Mouse (Mus musculus) adrenal gland, postnatal 10 days (tissue): ENCODE results near the gene Uba7. TPM values are rescaled to one million over a fixed set of nuclear protein-coding genes. Genes with fewer than 3 reads are reported as not detected.
A peak's percentile ranks its signal among the peaks of the same experiment; 100 is the strongest.
"Not testable (repeated sequence)": the region's sequence is repeated elsewhere in the genome, so short reads cannot be mapped to it uniquely, and the experiment has no call there.

ENCODE experiments used
- DNase-seq: peaks from one replicate; pipeline ENCODE4 v3.0.0; 2021; ENCODE audit warnings: mixed read lengths
- total RNA-seq, 2 experiments: library from RNA; stranded (reverse); gene quantifications; 2 replicates each; pipeline ENCODE4 v1.2.3; 2021

The Uba7 gene
- total RNA-seq, 2 experiments from 2014 or later = 19.0 to 22.5 TPM

DNA sequence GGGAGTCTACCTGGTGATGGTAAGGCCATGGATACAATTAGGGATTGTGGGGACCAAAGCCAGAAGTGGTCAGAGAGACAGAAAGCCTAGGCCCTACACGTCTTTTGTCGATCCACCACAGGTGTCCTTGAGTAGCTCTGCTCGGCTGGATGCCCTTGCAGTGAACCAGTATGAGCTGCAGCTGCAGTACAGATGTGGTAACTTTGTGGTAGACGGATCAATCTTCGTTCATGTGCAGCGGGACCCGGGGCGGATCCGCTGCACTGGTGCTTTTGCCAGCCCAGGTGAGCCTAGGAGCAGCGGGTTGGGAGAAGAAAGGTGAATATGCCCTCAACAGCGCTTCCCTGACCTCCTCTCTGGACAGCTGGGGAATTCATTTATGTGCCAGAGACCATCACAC is 17.7 kb downstream of the Uba7 start:
- no peak for DNase-seq

DNA sequence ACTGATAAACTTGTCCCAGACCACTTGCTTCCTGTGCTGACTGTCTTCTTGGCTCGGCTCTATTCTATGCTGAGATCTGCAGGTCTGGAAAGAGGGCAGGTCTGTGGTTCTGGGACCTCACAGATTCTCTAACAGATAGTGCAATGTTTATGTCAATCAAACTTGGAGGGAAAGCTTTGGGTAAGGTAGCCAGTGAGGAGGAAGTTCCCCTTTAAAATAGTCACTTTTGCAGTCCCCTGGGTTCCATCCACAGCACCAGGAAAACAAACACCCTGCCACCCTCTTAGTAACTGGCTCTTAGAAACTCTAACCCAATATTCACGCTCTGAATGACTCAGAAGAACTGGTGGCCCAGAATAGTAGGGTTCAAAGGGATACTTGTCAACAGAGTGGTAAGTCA is 19.2 kb downstream of the Uba7 start:
- DNase-seq = no peak

DNA sequence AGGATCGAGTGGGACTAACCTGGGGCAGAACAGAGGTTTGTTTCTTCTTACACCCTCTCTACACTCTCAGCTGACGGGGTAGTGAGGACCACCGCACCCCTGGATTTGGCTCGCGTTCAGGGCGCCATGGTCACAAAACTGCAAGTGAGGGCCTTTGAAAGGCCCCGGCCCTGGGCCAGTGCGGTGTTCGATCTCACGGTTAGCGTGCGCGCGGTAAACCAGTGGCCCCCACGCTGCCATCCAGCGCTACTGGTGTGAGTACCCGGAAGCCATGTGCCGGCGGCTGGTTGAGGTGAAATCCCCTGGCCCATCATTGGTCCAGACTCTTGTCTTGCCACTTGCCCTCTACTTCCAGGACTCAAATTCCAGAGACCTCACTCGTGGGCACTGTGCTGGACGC is 20.2 kb downstream of the Uba7 start:
- DNase-seq = no peak

DNA sequence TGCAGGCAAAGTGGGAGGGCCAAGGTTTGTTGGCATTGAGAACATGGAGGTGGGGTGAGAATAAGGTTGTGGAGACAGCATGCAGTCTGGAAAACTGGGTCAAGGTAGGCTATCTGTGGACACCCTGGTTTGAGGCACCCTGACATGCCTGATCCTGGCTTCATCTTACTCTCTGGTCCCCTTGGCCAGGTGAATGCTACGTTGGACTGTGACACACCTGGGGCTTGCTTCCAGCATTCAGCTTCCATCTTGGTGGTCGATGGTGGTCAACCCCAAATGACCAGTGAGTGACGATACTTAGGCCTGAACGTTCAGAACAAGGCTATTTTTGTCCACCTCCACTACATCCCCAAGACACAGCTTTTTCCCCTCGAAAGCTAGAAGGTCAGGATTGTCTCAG is 20.7 kb downstream of the Uba7 start, which contains the start of gene Gm20662:
Gene Gm20662 (plus strand): TSS at position 301 of the 400 bp plus-strand sequence.
- DNase-seq = no peak

DNA sequence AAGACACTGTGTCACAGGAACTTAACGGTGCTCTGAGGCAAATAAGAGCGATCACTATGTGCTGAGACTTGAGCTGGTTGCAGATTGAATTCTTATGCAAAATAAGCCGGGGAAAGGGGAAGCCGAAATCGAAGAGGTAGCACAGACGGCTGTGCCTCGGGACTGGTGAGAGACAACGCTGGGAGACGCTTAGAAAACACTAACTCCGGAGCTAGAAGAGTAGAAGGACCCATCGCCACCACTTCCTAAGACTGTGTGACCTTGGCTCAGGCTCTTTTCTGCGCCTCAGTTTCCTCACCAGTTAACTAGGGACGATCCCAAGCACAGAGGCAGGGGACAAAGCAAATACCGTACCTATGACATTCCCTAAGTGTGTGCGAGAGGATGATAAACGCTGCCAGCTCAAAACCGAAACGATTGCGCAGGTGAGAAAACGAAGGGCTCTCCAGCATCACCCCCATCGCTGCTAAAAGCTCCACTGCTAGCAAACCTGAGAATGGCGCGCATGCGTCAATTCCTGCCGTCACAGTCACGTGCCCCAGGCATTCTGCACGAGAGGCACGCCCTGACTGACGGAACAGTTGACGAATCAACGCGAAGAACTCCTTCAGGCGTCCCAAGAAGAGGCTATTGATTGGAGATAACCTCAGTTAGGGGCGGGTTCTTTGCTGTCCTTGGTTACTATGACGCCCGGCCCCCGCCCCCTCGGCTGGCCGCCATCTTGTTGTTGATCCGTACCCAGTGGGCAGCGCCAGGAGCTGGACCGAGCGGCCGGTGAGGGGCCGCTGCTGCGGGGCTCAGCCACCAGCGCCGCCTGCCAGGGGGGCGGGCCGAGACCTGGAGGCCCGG is 26.8 kb downstream of the Uba7 start, which contains the start of gene Ip6k1:
Gene Ip6k1 (plus strand): TSS at position 580 of the 849 bp plus-strand sequence.
- DNase-seq = peak; percentile 100

DNA sequence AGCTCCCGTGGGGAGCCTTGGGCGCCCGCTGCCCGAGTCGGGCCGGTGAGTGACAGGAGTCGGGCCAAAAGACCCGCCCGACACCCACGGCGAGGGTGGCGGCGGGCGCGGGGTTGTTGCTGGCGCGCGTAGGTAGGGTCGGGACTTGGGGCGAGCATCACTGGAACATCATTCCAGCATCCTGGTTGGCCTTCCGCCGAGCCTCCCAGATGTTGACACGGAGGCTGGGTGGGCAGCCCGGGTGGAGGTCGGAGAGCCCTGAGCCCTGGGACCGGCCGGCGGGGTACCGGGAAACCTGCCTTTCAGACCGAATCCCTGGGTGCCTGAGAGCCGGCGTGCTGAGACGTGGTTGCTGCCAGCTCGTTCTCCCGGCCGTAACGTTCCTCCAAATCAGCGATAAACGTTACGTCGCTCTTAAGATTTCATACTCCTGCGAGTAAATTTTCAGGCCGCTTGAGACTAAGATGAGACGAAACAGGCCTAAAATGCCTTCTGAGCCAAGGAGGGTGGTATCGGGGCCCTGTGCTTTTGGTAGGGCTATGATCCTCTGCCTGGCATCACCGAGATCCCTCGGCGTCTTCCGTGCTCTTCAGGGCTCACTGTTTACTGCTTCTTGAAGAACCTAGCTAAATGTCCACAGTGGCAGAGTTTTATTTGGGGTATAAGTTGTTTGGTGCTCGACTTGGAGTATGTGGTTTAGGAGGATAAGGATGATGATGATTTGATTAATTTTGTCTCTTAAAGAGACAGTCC is 27.6 kb downstream of the Uba7 start:
- DNase-seq = peak; percentile 65

DNA sequence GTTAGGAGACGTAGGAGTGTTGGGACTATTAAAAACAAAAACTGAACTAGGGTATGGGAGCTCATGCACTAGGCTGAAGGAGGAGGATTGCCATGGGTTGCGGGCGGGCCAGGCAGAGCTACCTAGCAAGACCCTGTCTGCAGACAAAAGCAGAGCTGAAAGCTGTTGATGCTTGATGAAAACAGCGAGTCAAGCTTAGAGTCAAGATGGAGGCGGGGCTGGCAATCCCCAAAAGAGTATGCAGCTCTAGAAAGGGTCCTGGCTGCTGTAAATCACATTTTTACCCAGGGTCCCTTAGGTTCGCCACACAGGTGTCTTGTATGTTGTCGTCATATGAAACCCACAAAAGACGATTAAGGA is 28.2 kb downstream of the Uba7 start:
- DNase-seq = peak; percentile 30

DNA sequence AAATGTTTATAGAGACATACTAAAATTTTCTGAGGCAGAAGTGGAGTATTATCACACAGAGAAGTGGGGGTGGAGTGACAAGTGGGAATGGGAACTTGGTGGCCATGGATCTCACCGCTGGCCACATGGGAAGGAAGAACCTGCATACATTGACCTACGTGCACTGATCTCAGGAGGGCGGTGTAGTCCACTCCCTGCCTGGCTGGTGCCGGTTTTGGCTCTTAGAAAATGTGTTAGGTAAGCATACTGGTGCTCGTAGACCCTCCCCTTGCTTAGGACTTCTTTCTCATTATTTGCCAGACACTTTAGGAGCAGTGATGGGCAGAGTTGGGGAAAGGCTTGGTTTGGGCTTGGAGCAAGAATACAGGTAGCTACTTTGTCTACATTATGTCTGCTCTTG is 32.7 kb downstream of the Uba7 start:
- DNase-seq = no peak

DNA sequence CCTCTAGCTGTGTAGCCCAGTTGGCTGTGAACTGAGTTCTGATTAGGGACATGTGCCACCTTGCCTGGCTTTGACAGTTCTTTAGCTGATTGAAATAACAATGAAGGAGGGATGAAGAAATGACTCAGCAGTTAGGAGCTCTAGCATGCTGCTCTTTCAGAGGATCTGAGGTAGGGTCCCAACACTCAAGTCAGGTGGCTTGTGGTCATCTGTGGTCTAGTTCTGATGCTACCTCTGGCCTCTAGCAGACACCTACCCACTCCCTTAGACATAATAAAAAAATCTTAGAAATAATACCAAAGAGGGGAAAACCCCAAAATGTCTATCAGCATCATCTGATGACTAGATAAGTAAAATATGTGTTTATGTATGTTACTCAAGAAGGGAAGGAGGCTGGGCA is 35.1 kb downstream of the Uba7 start:
- no peak for DNase-seq

DNA sequence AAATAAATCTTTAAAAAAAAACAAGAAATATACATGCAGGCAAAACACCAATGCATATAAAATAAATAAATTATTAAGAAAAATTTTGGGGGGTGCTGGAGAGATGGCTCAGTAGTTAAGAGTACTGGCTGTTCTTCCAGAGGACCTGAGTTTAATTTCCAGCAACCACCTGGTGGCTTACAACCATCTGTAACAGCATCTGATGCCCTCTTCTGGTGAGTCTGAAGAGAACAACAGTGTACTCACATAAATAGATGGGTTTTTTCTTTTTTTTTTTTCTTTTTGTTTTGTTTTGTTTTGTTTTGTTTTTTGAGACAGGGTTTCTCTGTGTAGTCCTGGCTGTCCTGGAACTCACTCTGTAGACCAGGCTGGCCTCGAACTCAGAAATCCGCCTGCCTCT is 38.3 kb downstream of the Uba7 start:
- not testable (repeated sequence) for DNase-seq

DNA sequence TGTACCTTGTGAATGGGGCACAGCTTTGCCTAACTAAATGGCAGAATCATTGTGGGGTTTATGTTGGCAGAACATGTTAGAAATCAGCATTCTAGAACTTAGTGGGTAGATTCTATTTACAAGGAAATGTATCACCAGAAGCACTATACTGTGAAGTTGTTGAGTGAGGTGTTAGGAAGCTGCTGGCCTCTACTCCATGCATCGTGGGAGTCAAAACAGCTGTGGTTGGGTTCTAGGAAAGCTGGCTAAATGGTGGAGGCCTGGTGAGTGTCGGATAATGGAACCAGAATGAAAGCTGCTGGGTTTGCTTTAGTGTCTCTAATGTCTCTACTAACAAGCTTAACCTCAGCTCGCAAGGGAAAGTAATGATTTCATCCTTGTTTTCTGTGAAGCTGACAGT is 41.8 kb downstream of the Uba7 start:
- no peak for DNase-seq

DNA sequence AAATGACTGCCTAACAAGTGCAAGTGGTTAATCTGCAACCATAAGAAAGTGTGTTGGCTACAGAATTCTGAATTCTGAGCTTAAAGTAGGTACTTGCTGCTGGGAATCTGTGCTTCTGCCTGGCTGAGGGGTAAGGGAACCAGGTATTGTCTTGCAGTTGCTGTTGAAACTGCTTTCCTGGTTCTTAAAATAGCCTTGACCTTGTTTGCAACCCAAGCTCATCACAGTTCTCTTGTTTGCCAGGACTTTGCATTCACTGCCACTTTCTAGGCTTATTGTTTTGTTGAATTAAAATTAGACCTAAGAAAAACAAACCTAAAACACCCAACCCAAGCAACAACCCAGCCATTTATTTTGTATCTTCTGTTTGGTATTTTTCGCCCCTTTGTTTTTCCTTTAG is 45.4 kb downstream of the Uba7 start:
- no peak for DNase-seq

DNA sequence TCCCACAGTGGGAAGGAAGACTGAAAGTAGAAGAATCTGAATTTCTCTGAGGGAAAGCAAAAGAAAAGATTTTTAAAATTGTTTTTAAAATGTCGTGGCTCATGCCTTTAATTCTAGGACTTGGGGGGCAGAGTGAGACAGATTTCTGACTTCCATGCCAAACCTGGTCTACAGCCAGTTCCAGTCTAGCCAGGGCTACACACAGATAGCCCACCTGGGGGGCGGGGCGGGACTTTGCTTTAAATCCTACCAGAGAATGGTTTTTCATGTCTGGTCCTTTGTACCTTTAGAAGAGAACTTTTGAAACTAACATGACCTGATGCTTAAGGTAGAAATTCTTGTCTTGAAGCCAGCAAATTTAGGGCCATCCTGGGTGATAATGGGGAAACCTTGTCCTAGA is 47.9 kb downstream of the Uba7 start:
- DNase-seq = no peak

DNA sequence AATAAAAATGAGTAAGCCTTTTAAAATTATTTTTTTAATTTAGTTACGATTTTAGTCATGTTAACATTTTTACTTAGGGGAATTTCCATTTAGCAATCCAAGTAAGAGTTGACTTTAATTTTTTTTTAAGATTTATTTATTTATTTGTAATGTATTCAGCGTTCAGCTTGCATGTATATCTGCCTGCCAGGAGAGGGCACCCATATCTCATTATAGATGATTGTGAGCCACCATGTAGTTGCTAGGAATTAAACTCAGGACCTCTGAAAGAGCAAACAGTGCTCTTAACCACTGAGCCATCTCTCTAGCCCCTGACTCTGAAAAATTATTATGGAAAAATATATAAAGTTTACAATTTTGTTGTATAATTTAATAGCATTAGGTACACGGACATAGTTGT is 51.3 kb downstream of the Uba7 start:
- DNase-seq = no peak

DNA sequence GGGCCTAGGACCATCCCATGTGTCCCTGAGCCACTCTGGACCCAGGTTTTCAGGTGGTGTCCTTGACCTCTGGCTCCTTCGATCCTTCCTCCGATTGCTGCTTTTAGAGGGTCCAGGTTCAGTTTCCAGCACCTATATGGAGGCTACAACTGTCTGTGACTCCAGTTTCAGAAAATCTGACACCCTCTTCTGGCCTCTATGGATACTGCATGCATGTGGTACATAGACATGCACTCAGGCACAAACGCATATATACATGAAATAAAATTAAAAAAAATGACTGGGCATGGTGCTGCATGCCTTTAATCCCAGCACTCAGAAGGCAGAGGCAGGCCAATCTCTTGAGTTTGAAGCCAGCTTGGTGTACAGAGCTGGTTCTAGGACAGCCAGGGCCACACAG is 52.6 kb downstream of the Uba7 start:
- DNase-seq = no peak

DNA sequence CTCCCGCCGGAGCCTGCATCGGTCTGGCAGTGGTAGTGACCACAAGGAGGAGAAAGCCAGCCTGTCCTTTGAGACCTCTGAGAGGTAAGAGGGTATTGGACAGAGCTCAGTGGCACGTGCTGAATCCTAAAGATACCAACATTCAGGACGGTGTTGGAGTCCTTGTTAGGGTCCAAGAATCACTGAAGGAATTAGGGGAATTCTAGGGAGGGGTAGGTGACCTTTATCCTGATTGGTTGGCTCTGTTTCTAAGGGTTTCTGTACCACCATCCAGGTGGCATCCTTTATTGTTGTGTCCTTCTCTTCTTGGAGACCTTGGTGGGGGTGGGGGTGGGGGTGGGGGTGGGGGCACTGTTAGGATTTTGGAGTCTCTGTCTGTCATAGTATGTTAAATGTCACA is 56.8 kb downstream of the Uba7 start:
- DNase-seq = no peak

Other genes starting within 250 kb of the Uba7 start
- 100 to 1,000 TPM in 1 of 2 experiments, 10 to 100 TPM in 1; 97.7 to 131 TPM for gene Rbm5, start 204.5 kb upstream of the Uba7 start, total RNA-seq
- gene Rbm6, start 102.3 kb upstream of the Uba7 start, total RNA-seq = 10 to 100 TPM; 35.9 to 56.7 TPM
- 10 to 100 TPM; 11.1 to 13.1 TPM for gene Mon1a, start 87.4 kb upstream of the Uba7 start, total RNA-seq
- gene Mst1r, start 68.6 kb upstream of the Uba7 start, total RNA-seq = 1 to 10 TPM; 5.6 to 8.5 TPM
- gene Actl11, start 47.0 kb upstream of the Uba7 start, total RNA-seq = not detected
- gene Camkv, start 39.8 kb upstream of the Uba7 start, total RNA-seq = 1 to 10 TPM; 1.6 to 2.7 TPM
- 1 to 10 TPM; 5.1 to 7.4 TPM for gene Traip, start 25.4 kb upstream of the Uba7 start, total RNA-seq
- under 1 TPM; 0.48 to 0.85 TPM for gene Gm20661, start 7.6 kb downstream of the Uba7 start, total RNA-seq
- 10 to 100 TPM; 18.6 to 18.7 TPM for gene Inka1, start 10.4 kb downstream of the Uba7 start, total RNA-seq
- gene Cdhr4, start 17.0 kb downstream of the Uba7 start, total RNA-seq = 1 to 10 TPM; 1.7 to 2.6 TPM
- 1 to 10 TPM; 1.1 to 1.6 TPM for gene Gm20662, start 20.8 kb downstream of the Uba7 start, total RNA-seq
- 10 to 100 TPM; 88.7 to 97.3 TPM for gene Ip6k1, start 27.0 kb downstream of the Uba7 start, total RNA-seq
- 10 to 100 TPM; 18.5 to 21.0 TPM for gene Gmppb, start 73.7 kb downstream of the Uba7 start, total RNA-seq
- gene Amigo3, start 77.7 kb downstream of the Uba7 start, total RNA-seq = 1 to 10 TPM; 2.7 to 3.4 TPM
- 10 to 100 TPM; 12.8 to 28.1 TPM for gene Mst1, start 104.9 kb downstream of the Uba7 start, total RNA-seq
- 10 to 100 TPM; 54.3 to 71.9 TPM for gene Rnf123, start 107.8 kb downstream of the Uba7 start, total RNA-seq
- 10 to 100 TPM; 72.2 to 81.8 TPM for gene Apeh, start 119.1 kb downstream of the Uba7 start, total RNA-seq
- gene Bsn, start 214.9 kb downstream of the Uba7 start, total RNA-seq = 1 to 10 TPM; 1.7 to 2.7 TPM